Mouse (Mus musculus) bone marrow macrophage, adult 2 months (primary cell): ENCODE data around the gene Galnt12.

ENCODE experiments used
- CTCF ChIP-seq: IDR thresholded peaks from 2 replicates; pipeline ENCODE4 v1.5.1; 2012; ENCODE audit warnings: low read depth, mild to moderate bottlenecking, low read length, moderate library complexity
- POLR2A ChIP-seq: IDR thresholded peaks from 2 replicates; pipeline ENCODE4 v1.6.1; 2012; ENCODE audit warnings: mild to moderate bottlenecking, low read depth, low read length, borderline replicate concordance

GRCm38 (mm10) chr4:47172314-47172713, 80.6 kb downstream of the Galnt12 start:
- TF ChIP-seq POLR2A (no peak), CTCF (no peak)
